ENCODE assay signal across 23 mouse cellular contexts in genomic region chr2:142910808-142911388, GRCm38 (mm10). TPM values are rescaled to one million over a fixed set of nuclear protein-coding genes. Genes with fewer than 3 reads are reported as not detected.
DNase-seq lines count a peak whose midpoint lies in the region; ATAC-seq lines count a peak whose summit lies in the region.
"Had no signal": no experiment of that assay in that cellular context is flagged by ENCODE, and none has a peak within 500 bp of the region (broad histone marks: within the 10 kb centered on the region; RNA-seq: fewer than 3 reads in every experiment).

No protein-coding gene starts in this region.

- H3K27ac ChIP-seq in forebrain, embryonic 15.5 days (replicated peaks): no peak overlapping the region
- no peak overlapping the region for H3K27ac ChIP-seq in forebrain, embryonic 11.5 days (ENCODE audit: low read depth, low read length)
- H3K27ac ChIP-seq: gastrocnemius, adult 2 months; hindbrain, embryonic 12.5 days; hindbrain, embryonic 15.5 days had no signal

- peak; percentile 64 for ATAC-seq in forebrain, embryonic 15.5 days (replicated peaks)
- no peak for ATAC-seq in forebrain, embryonic 11.5 days (replicated peaks; ENCODE audit: low FRiP score)
- ATAC-seq in frontal cortex, adult (ENCODE audit: low TSS enrichment): 0 out of 2 replicates have a peak, but pooled peaks have one; percentile 38
- ATAC-seq: intestine, postnatal 0 days; Patski had no signal

- H3K4me1 ChIP-seq in forebrain, embryonic 15.5 days: no peaks in the 10 kb centered on the region
- H3K4me1 ChIP-seq in forebrain, embryonic 11.5 days (replicated peaks; ENCODE audit: control insufficient read depth, insufficient read depth, low read length): no peaks in the 10 kb centered on the region
- H3K4me1 ChIP-seq: hindbrain, embryonic 12.5 days; hindbrain, embryonic 15.5 days had no signal

- 49% methylated on average over 3 of the region's 3 CpGs for WGBS in forebrain, embryonic 15.5 days
- WGBS in forebrain, embryonic 11.5 days: 85% methylated on average over 3 of the region's 3 CpGs

- no peak overlapping the region for H3K9ac ChIP-seq in forebrain, embryonic 15.5 days (replicated peaks)
- no peak overlapping the region for H3K9ac ChIP-seq in forebrain, embryonic 11.5 days (ENCODE audit: low read length)
- H3K9ac ChIP-seq: hindbrain, embryonic 12.5 days; hindbrain, embryonic 15.5 days had no signal

- H3K4me3 ChIP-seq in forebrain, embryonic 15.5 days: no peak overlapping the region
- H3K4me3 ChIP-seq in forebrain, embryonic 11.5 days (ENCODE audit: low read depth, low read length): no peak overlapping the region
- H3K4me3 ChIP-seq: gastrocnemius, adult 2 months; hindbrain, embryonic 12.5 days; hindbrain, embryonic 15.5 days had no signal

- no peak for DNase-seq in forebrain, embryonic 11.5 days (ENCODE audit: low spot score)
- no peak for DNase-seq in frontal cortex, postnatal 10 days (ENCODE audit: low spot score in 2 of 2)
- peak; percentile 12 for DNase-seq in brain, adult 2 months (ENCODE audit: low read depth, low spot score)
- DNase-seq in brain, embryonic 18.5 days (ENCODE audit: low read depth, low spot score): peak; percentile 47
- DNase-seq in lung, adult 18-20 months: no peak
- DNase-seq: adrenal gland, postnatal 10 days; adrenal gland, postnatal 36 days; B cell, adult 2 months; cerebellum, adult 18-20 months; cerebellum, adult 9-10 months; cerebellum, postnatal 14 days; gastrocnemius, adult 2 months; gastrocnemius, postnatal 14 days; heart, adult 11 months had no signal

- H3K27me3 ChIP-seq in forebrain, embryonic 15.5 days: no peaks in the 10 kb centered on the region
- H3K27me3 ChIP-seq in forebrain, embryonic 11.5 days (ENCODE audit: control insufficient read depth, insufficient read depth, low read length): no peaks in the 10 kb centered on the region
- H3K27me3 ChIP-seq: CH12.LX; hindbrain, embryonic 12.5 days; hindbrain, embryonic 15.5 days had no signal

- no peaks in the 10 kb centered on the region for H3K9me3 ChIP-seq in forebrain, embryonic 15.5 days
- no peaks in the 10 kb centered on the region for H3K9me3 ChIP-seq in forebrain, embryonic 11.5 days (ENCODE audit: control insufficient read depth, low read length)
- H3K9me3 ChIP-seq: G1E; hindbrain, embryonic 12.5 days; hindbrain, embryonic 15.5 days had no signal

- H3K4me2 ChIP-seq in forebrain, embryonic 15.5 days (replicated peaks): no peak overlapping the region
- no peak overlapping the region for H3K4me2 ChIP-seq in forebrain, embryonic 11.5 days (ENCODE audit: low read depth, low read length, severe bottlenecking)
- H3K4me2 ChIP-seq: heart, embryonic 11.5 days; hindbrain, embryonic 12.5 days; hindbrain, embryonic 15.5 days had no signal

- no peaks in the 10 kb centered on the region for H3K36me3 ChIP-seq in forebrain, embryonic 15.5 days
- H3K36me3 ChIP-seq in forebrain, embryonic 11.5 days (ENCODE audit: control insufficient read depth, insufficient read depth, low read length): no peaks in the 10 kb centered on the region
- H3K36me3 ChIP-seq: G1E; hindbrain, embryonic 12.5 days; hindbrain, embryonic 15.5 days had no signal

RNA-seq across cellular contexts. Expression of gene Kif16b, which starts 9.6 kb away (rescaled TPM):
- polyA plus RNA-seq in forebrain, embryonic 15.5 days (2015; fragmentation: Nextera tagmentation; extraction: Ambion mirVana): 2.7 and 3.7 TPM in 2 replicates
- 6.5 and 8.9 TPM in 2 replicates for polyA plus RNA-seq in forebrain, embryonic 11.5 days (2014; fragmentation: Nextera tagmentation; extraction: Ambion mirVana)

Comparison
In these comparisons a context has a peak if more than half of its experiments do, and no peak if none do; other contexts are left out.
1. DNase-seq: peak in brain, adult 2 months (single experiment) and brain, embryonic 18.5 days (single experiment); none in forebrain, embryonic 11.5 days (single experiment), frontal cortex, postnatal 10 days (0 of 2) and lung, adult 18-20 months (0 of 2).